Mouse (Mus musculus) ES-Bruce4 (cell line): Measurements from ENCODE around the gene Entpd7.

Source experiments
- CTCF ChIP-seq: IDR thresholded peaks from one replicate; pipeline ENCODE4 v1.8.1; 2011; ENCODE audit warnings: low read depth, low read length
- EP300 ChIP-seq: IDR thresholded peaks from 2 replicates; pipeline ENCODE4 v1.6.1; 2011; ENCODE audit warnings: low read depth, low read length; ENCODE audit not compliant: insufficient read depth
- POLR2A ChIP-seq: IDR thresholded peaks from one replicate; pipeline ENCODE4 v1.8.1; 2011; ENCODE audit warnings: low read length; ENCODE audit not compliant: insufficient read depth

GRCm38 (mm10) chr19:43666661-43667429 lies 22.6 kb upstream of the Entpd7 start:
- TF ChIP-seq CTCF (no peak), POLR2A (no peak), EP300 (no peak)
